ENCODE assay signal across 8 mouse cellular contexts in genomic region chr17:43567593-43567991, GRCm38 (mm10). TPM values are rescaled to one million over a fixed set of nuclear protein-coding genes. Genes with fewer than 3 reads are reported as not detected.
A peak's percentile ranks its signal among the peaks of the same experiment; 100 is the strongest.
DNase-seq lines count a peak whose midpoint lies in the region; ATAC-seq and TF ChIP-seq lines count a peak whose summit lies in the region.

No protein-coding gene starts in this region.

- H3K4me1 ChIP-seq in neural tube, embryonic 11.5 days (ENCODE audit: control insufficient read depth, insufficient read depth, low read length): no peaks in the 10 kb centered on the region
- H3K4me1 ChIP-seq in limb, embryonic 13.5 days: peaks cover 11% of the 10 kb centered on the region
- H3K4me1 ChIP-seq in thymus, adult 2 months (replicated peaks; ENCODE audit: control insufficient read depth, insufficient read depth, low read length): no peaks in the 10 kb centered on the region

- no peaks in the 10 kb centered on the region for H3K36me3 ChIP-seq in neural tube, embryonic 11.5 days (ENCODE audit: control insufficient read depth, insufficient read depth, low read length)
- no peaks in the 10 kb centered on the region for H3K36me3 ChIP-seq in limb, embryonic 13.5 days
- no peaks in the 10 kb centered on the region for H3K36me3 ChIP-seq in thymus, adult 2 months (ENCODE audit: control insufficient read depth, insufficient read depth, low read length)

- no peak for DNase-seq in frontal cortex, postnatal 25 days (ENCODE audit: low spot score in 2 of 2)
- DNase-seq in neural tube, embryonic 11.5 days (ENCODE audit: low spot score): no peak
- no peak for DNase-seq in neural tube, embryonic 10.5 days (ENCODE audit: extremely low spot score, low spot score)
- peak; percentile 42 for DNase-seq in retina, postnatal 1 day
- DNase-seq in thymus, adult 2 months: no peak
- no peak for DNase-seq in kidney, postnatal 36 days

- H3K27ac ChIP-seq in neural tube, embryonic 11.5 days (ENCODE audit: low read depth, low read length): no peak overlapping the region
- H3K27ac ChIP-seq in limb, embryonic 13.5 days: no peak overlapping the region
- no peak overlapping the region for H3K27ac ChIP-seq in thymus, adult 2 months (ENCODE audit: control insufficient read depth, insufficient read depth, low read length)

- no peak for TF ChIP-seq POLR2A in thymus, adult 2 months (IDR thresholded peaks at IDR 0.05; ENCODE audit: control insufficient read depth, extremely low read depth, insufficient read depth, low read length, poor library complexity)

- no peaks in the 10 kb centered on the region for H3K27me3 ChIP-seq in neural tube, embryonic 11.5 days (ENCODE audit: control insufficient read depth, insufficient read depth, low read length)
- no peaks in the 10 kb centered on the region for H3K27me3 ChIP-seq in limb, embryonic 13.5 days
- no peaks in the 10 kb centered on the region; the same call in 1 of the 2 replicates for H3K27me3 ChIP-seq in thymus, adult 2 months (ENCODE audit: control insufficient read depth, insufficient read depth, low read length)

- 0 out of 2 replicates have a peak, but pooled peaks have one; percentile 20 for ATAC-seq in frontal cortex, adult (ENCODE audit: low TSS enrichment)
- ATAC-seq in neural tube, embryonic 11.5 days (ENCODE audit: insufficient read depth, low FRiP score, low TSS enrichment): peak; percentile 67
- ATAC-seq in limb, embryonic 13.5 days (ENCODE audit: low FRiP score, low read depth): 0 out of 2 replicates have a peak, but pooled peaks have one; percentile 31

- no peaks in the 10 kb centered on the region for H3K9me3 ChIP-seq in neural tube, embryonic 11.5 days (ENCODE audit: control insufficient read depth, low read length)
- peaks cover 2% of the 10 kb centered on the region for H3K9me3 ChIP-seq in limb, embryonic 13.5 days

- peak overlapping the region; percentile 40 for H3K4me3 ChIP-seq in neural tube, embryonic 11.5 days (ENCODE audit: low read depth, low read length)
- H3K4me3 ChIP-seq in limb, embryonic 13.5 days: peak overlapping the region; percentile 50
- no peak overlapping the region for H3K4me3 ChIP-seq in thymus, adult 2 months (ENCODE audit: control insufficient read depth, insufficient read depth, low read length)

- no peak for TF ChIP-seq CTCF in thymus, adult 2 months (IDR thresholded peaks at IDR 0.05; ENCODE audit: borderline replicate concordance, control insufficient read depth, extremely low read depth, insufficient read depth, low read length, poor library complexity)

- H3K4me2 ChIP-seq in neural tube, embryonic 11.5 days (ENCODE audit: low read depth): peak overlapping the region; percentile 78
- peak overlapping the region; percentile 90 for H3K4me2 ChIP-seq in limb, embryonic 13.5 days (replicated peaks)

- H3K9ac ChIP-seq in neural tube, embryonic 11.5 days (ENCODE audit: low read length): peak overlapping the region; percentile 16; the same call in 1 of the 2 replicates
- H3K9ac ChIP-seq in limb, embryonic 13.5 days: 0 out of 2 replicates have a peak overlapping the region, but pooled peaks have one; percentile 65

- WGBS in neural tube, embryonic 11.5 days: 8% methylated on average over 12 of the region's 12 CpGs
- 12% methylated on average over 12 of the region's 12 CpGs for WGBS in limb, embryonic 13.5 days
- 66% methylated on average over 12 of the region's 12 CpGs for WGBS in thymus, adult 2 months

RNA-seq across cellular contexts. Expression of gene Pla2g7, which starts 0.3 kb away (rescaled TPM):
- 6.6 and 7.9 TPM in 2 replicates for polyA plus RNA-seq in neural tube, embryonic 11.5 days (2014; fragmentation: Nextera tagmentation; extraction: Ambion mirVana)
- 8.2 and 9.0 TPM in 2 replicates for polyA plus RNA-seq in limb, embryonic 13.5 days (2015; fragmentation: Nextera tagmentation; extraction: Ambion mirVana)
- polyA plus RNA-seq in thymus, adult 2 months (2012; rRNA removed): 6.7 and 9.0 TPM in 2 replicates

RNA-seq across cellular contexts. Expression of gene Ankrd66, which starts 24.2 kb away (rescaled TPM):
- polyA plus RNA-seq in neural tube, embryonic 11.5 days (2014; fragmentation: Nextera tagmentation; extraction: Ambion mirVana): 0.19 and 0.24 TPM in 2 replicates
- 0.19 and 0.22 TPM in 2 replicates for polyA plus RNA-seq in limb, embryonic 13.5 days (2015; fragmentation: Nextera tagmentation; extraction: Ambion mirVana)
- polyA plus RNA-seq in thymus, adult 2 months (2012; rRNA removed): not detected in 2 replicates
